Mouse (Mus musculus) lung, adult 2 months (tissue): ENCODE measurements around the gene Bcl2.

Experiments used
- CTCF ChIP-seq: fragments of 200-500 bp; IDR thresholded peaks from 2 replicates; pipeline ENCODE4 v1.5.1; 2011; ENCODE audit warnings: mild to moderate bottlenecking, low read length, control low read depth; ENCODE audit not compliant: insufficient read depth
- POLR2A ChIP-seq: fragments of 200-500 bp; IDR thresholded peaks from 2 replicates; pipeline ENCODE4 v1.6.1; 2011; ENCODE audit warnings: low read depth, mild to moderate bottlenecking, control low read depth, low read length, borderline replicate concordance; ENCODE audit errors: extremely low read depth

DNA sequence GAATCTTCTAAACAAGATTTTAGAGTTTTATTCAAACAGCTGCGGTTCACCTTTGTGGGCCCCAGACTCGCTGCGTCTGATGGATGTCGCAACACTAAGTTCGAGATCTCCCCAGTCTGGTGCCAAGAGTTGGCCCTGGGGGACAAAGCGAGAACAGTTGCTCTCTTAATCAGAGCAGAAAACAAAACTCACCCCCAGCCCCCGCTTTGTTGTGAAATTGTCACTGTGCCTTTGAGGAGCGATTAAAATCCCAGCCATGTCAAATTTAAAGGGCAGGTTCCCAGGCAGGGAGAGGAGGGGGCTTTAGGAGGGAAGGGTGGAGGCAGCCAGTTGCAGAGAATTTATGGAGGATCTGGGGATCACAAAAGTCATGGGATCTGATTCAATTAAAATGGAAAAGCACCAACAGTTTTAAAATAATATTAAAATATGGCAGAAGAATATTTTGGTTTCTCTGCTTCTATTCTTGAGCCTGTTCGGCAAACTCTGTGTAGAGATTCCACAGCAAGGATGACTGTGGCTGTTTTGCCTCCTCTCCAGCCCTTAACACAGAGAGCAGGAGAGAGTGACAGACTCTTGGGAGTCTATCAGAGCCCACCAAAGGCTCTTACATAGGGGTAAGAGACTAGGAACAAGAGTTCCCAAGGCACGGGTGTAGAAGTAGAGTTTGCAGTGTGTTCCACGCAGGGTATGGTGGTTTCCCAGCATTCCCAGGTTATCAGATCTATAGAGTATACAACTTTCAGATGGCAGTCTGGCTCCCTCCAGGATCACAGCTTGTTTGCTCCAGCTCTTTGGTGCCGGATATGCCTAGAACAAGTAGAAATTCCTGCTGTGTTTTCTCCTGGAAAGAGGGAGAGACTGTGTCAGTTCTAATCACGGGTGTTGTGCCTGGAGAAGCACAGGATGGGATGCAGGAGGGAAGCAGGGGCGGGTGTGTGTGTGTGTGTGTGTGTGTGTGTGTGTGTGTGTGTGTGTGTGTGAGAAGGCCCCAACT lies 130.5 kb downstream of the Bcl2 start:
- TF ChIP-seq POLR2A (no peak), CTCF (no peak)
